Mouse (Mus musculus): ENCODE data around the gene Ntf3. TPM values are rescaled to one million over a fixed set of nuclear protein-coding genes. Genes with fewer than 3 reads are reported as not detected.

Gene Ntf3
- polyA plus RNA-seq, 1 experiment from 2014 or later = 0.49 TPM

GRCm38 (mm10) chr6:126090063-126090462 lies 76.6 kb downstream of the Ntf3 start:
- no peaks in the 10 kb centered on the region for H3K36me3 ChIP-seq (replicated peaks; ENCODE audit: insufficient read depth, low read length)
- TF ChIP-seq EP300 (IDR thresholded peaks at IDR 0.05; ENCODE audit: low read depth) (no peak), CTCF (IDR thresholded peaks at IDR 0.05; ENCODE audit: low read depth) (no peak)
- H3K27ac ChIP-seq (ENCODE audit: low read depth) = no peak overlapping the region
- no peak for ATAC-seq
- H3K9me3 ChIP-seq (ENCODE audit: low read length) = no peaks in the 10 kb centered on the region
- no peaks in the 10 kb centered on the region for H3K4me1 ChIP-seq (ENCODE audit: insufficient read depth)
- no peaks in the 10 kb centered on the region for H3K27me3 ChIP-seq (ENCODE audit: insufficient read depth, low read length)
- WGBS (ENCODE audit: insufficient replicate concordance) = 62% methylated on average over 1 of the region's 1 CpGs
- no peak overlapping the region for H3K4me2 ChIP-seq (ENCODE audit: low read depth, low read length)
- no peak overlapping the region for H3K9ac ChIP-seq (replicated peaks)
- H3K4me3 ChIP-seq (ENCODE audit: low read depth, low read length) = no peak overlapping the region
- DNase-seq = no peak

GRCm38 (mm10) chr6:126088489-126089265 lies 78.0 kb downstream of the Ntf3 start:
- Histone ChIP-seq H3K27me3 (ENCODE audit: insufficient read depth, low read length) (no peaks in the 10 kb centered on the region), H3K9ac (replicated peaks) (no peak overlapping the region), H3K9me3 (ENCODE audit: low read length) (no peaks in the 10 kb centered on the region), H3K4me3 (ENCODE audit: low read depth, low read length) (no peak overlapping the region), H3K4me1 (ENCODE audit: insufficient read depth) (no peaks in the 10 kb centered on the region), H3K27ac (ENCODE audit: low read depth) (no peak overlapping the region), H3K36me3 (replicated peaks; ENCODE audit: insufficient read depth, low read length) (no peaks in the 10 kb centered on the region), H3K4me2 (ENCODE audit: low read depth, low read length) (no peak overlapping the region)
- no peak for ATAC-seq
- TF ChIP-seq CTCF (IDR thresholded peaks at IDR 0.05; ENCODE audit: low read depth) = no peak
- no peak for TF ChIP-seq EP300 (IDR thresholded peaks at IDR 0.05; ENCODE audit: low read depth)
- 81% methylated on average over 12 of the region's 12 CpGs for WGBS (ENCODE audit: insufficient replicate concordance)
- no peak for DNase-seq

- H3K36me3 ChIP-seq (replicated peaks; ENCODE audit: insufficient read depth, low read length) = no peaks in the 10 kb centered on the region
- 61% methylated on average over 3 of the region's 3 CpGs for WGBS (ENCODE audit: insufficient replicate concordance)
- no peaks in the 10 kb centered on the region for H3K27me3 ChIP-seq (ENCODE audit: insufficient read depth, low read length)
- no peak for TF ChIP-seq EP300 (IDR thresholded peaks at IDR 0.05; ENCODE audit: low read depth)
- TF ChIP-seq CTCF (IDR thresholded peaks at IDR 0.05; ENCODE audit: low read depth) = no peak
- ATAC-seq (no peak), DNase-seq (no peak)
- no peak overlapping the region for H3K9ac ChIP-seq (replicated peaks)
- no peaks in the 10 kb centered on the region for H3K9me3 ChIP-seq (ENCODE audit: low read length)
- no peak overlapping the region for H3K4me3 ChIP-seq (ENCODE audit: low read depth, low read length)
- no peak overlapping the region for H3K27ac ChIP-seq (ENCODE audit: low read depth)
- H3K4me1 ChIP-seq (ENCODE audit: insufficient read depth) = no peaks in the 10 kb centered on the region
- H3K4me2 ChIP-seq (ENCODE audit: low read depth, low read length) = no peak overlapping the region
Measured at GRCm38 (mm10) chr6:126086321-126086950, 80.3 kb downstream of the Ntf3 start.

- 59% methylated on average over 3 of the region's 3 CpGs for WGBS (ENCODE audit: insufficient replicate concordance)
- H3K9ac ChIP-seq (replicated peaks) = no peak overlapping the region
- no peaks in the 10 kb centered on the region for H3K9me3 ChIP-seq (ENCODE audit: low read length)
- H3K27ac ChIP-seq (ENCODE audit: low read depth) = no peak overlapping the region
- H3K36me3 ChIP-seq (replicated peaks; ENCODE audit: insufficient read depth, low read length) = no peaks in the 10 kb centered on the region
- no peak overlapping the region for H3K4me2 ChIP-seq (ENCODE audit: low read depth, low read length)
- ATAC-seq (no peak), DNase-seq (no peak)
- no peak overlapping the region for H3K4me3 ChIP-seq (ENCODE audit: low read depth, low read length)
- TF ChIP-seq EP300 (IDR thresholded peaks at IDR 0.05; ENCODE audit: low read depth) (no peak), CTCF (IDR thresholded peaks at IDR 0.05; ENCODE audit: low read depth) (no peak)
- H3K27me3 ChIP-seq (ENCODE audit: insufficient read depth, low read length) = no peaks in the 10 kb centered on the region
- H3K4me1 ChIP-seq (ENCODE audit: insufficient read depth) = no peaks in the 10 kb centered on the region
Measured at GRCm38 (mm10) chr6:126080531-126080930, 86.2 kb downstream of the Ntf3 start.

- H3K4me3 ChIP-seq (ENCODE audit: low read depth, low read length) = no peak overlapping the region
- DNase-seq = no peak
- H3K27me3 ChIP-seq (ENCODE audit: insufficient read depth, low read length) = no peaks in the 10 kb centered on the region
- no peak overlapping the region for H3K4me2 ChIP-seq (ENCODE audit: low read depth, low read length)
- H3K4me1 ChIP-seq (ENCODE audit: insufficient read depth) = 0 out of 2 replicates have a peak, but pooled peaks cover 3% of the 10 kb centered on the region
- no peak for ATAC-seq
- no peaks in the 10 kb centered on the region for H3K9me3 ChIP-seq (ENCODE audit: low read length)
- H3K36me3 ChIP-seq (replicated peaks; ENCODE audit: insufficient read depth, low read length) = no peaks in the 10 kb centered on the region
- TF ChIP-seq EP300 (IDR thresholded peaks at IDR 0.05; ENCODE audit: low read depth) = no peak
- 57% methylated on average over 3 of the region's 3 CpGs for WGBS (ENCODE audit: insufficient replicate concordance)
- H3K27ac ChIP-seq (ENCODE audit: low read depth) = no peak overlapping the region
- no peak overlapping the region for H3K9ac ChIP-seq (replicated peaks)
Measured at GRCm38 (mm10) chr6:126057706-126058105, 109.0 kb downstream of the Ntf3 start.

- ATAC-seq (no peak), DNase-seq (no peak)
- no peaks in the 10 kb centered on the region for H3K9me3 ChIP-seq (ENCODE audit: low read length)
- no peak overlapping the region for H3K27ac ChIP-seq (ENCODE audit: low read depth)
- WGBS (ENCODE audit: insufficient replicate concordance) = 73% methylated on average over 5 of the region's 5 CpGs
- H3K9ac ChIP-seq (replicated peaks) = no peak overlapping the region
- H3K4me1 ChIP-seq (ENCODE audit: insufficient read depth) = no peaks in the 10 kb centered on the region
- H3K27me3 ChIP-seq (ENCODE audit: insufficient read depth, low read length) = no peaks in the 10 kb centered on the region
- H3K4me2 ChIP-seq (ENCODE audit: low read depth, low read length) = no peak overlapping the region
- no peaks in the 10 kb centered on the region for H3K36me3 ChIP-seq (replicated peaks; ENCODE audit: insufficient read depth, low read length)
- TF ChIP-seq CTCF (IDR thresholded peaks at IDR 0.05; ENCODE audit: low read depth) (no peak), EP300 (IDR thresholded peaks at IDR 0.05; ENCODE audit: low read depth) (no peak)
- H3K4me3 ChIP-seq (ENCODE audit: low read depth, low read length) = no peak overlapping the region
Measured at GRCm38 (mm10) chr6:126053136-126053535, 113.6 kb downstream of the Ntf3 start.
